Mouse (Mus musculus): Measurements from ENCODE around the gene Mtif3. TPM values are rescaled to one million over a fixed set of nuclear protein-coding genes. Genes with fewer than 3 reads are reported as not detected.
"Not testable (repeated sequence)": the region's sequence is repeated elsewhere in the genome, so short reads cannot be mapped to it uniquely, and the experiment has no call there.

Gene Mtif3
- total and polyA plus RNA-seq, 3 experiments: 12.2 to 23.3 (median 21.0) TPM

GRCm38 (mm10) chr5:146948041-146948507 lies 15.5 kb downstream of the Mtif3 start:
- Histone ChIP-seq H3K79me2 (replicated peaks; ENCODE audit: control insufficient read depth, insufficient read depth, low read length) (peaks cover 2% of the 10 kb centered on the region), H3K36me3 (ENCODE audit: control insufficient read depth, insufficient read depth, low read length) (no peaks in the 10 kb centered on the region), H3K4me1 (ENCODE audit: control insufficient read depth, insufficient read depth, low read length) (peaks cover 4% of the 10 kb centered on the region), H3K27ac (peak overlapping the region; percentile 84), H3K9ac (ENCODE audit: low read depth, low read length) (peak overlapping the region; percentile 84), H3K4me3 (peak overlapping the region; percentile 69), H3K27me3 (ENCODE audit: control insufficient read depth, insufficient read depth, low read length) (no peaks in the 10 kb centered on the region)
- no peak for DNase-seq
- TF ChIP-seq CTCF (IDR thresholded peaks at IDR 0.05): no peak
- TF ChIP-seq POLR2A (IDR thresholded peaks at IDR 0.05; ENCODE audit: insufficient read depth, low read depth, low read length): no peak; the same call in 1 of the 2 replicates
- no peak for TF ChIP-seq EP300 (IDR thresholded peaks at IDR 0.05; ENCODE audit: insufficient read depth, low read depth, low read length)
- intact Hi-C loops (cut with DNase I): no loop called here
- 5% methylated on average over 10 of the region's 10 CpGs for WGBS

GRCm38 (mm10) chr5:146947497-146947896 lies 16.1 kb downstream of the Mtif3 start:
- intact Hi-C loops (cut with DNase I): no loop called here
- no peak for TF ChIP-seq CTCF (IDR thresholded peaks at IDR 0.05)
- TF ChIP-seq POLR2A (IDR thresholded peaks at IDR 0.05; ENCODE audit: insufficient read depth, low read depth, low read length): no peak
- TF ChIP-seq EP300 (IDR thresholded peaks at IDR 0.05; ENCODE audit: insufficient read depth, low read depth, low read length): no peak
- peaks cover 2% of the 10 kb centered on the region for H3K79me2 ChIP-seq (replicated peaks; ENCODE audit: control insufficient read depth, insufficient read depth, low read length)
- no peak for DNase-seq
- H3K27ac ChIP-seq: peak overlapping the region; percentile 11; the same call in 1 of the 2 replicates
- no peak overlapping the region for H3K4me3 ChIP-seq
- H3K4me1 ChIP-seq (ENCODE audit: control insufficient read depth, insufficient read depth, low read length): peaks cover 4% of the 10 kb centered on the region
- no peak overlapping the region for H3K9ac ChIP-seq (ENCODE audit: low read depth, low read length)
- no peaks in the 10 kb centered on the region for H3K27me3 ChIP-seq (ENCODE audit: control insufficient read depth, insufficient read depth, low read length)
- H3K36me3 ChIP-seq (ENCODE audit: control insufficient read depth, insufficient read depth, low read length): no peaks in the 10 kb centered on the region
- 80% methylated on average over 6 of the region's 6 CpGs for WGBS

GRCm38 (mm10) chr5:146946682-146947081 lies 16.9 kb downstream of the Mtif3 start:
- H3K4me3 ChIP-seq: no peak overlapping the region
- peaks cover 4% of the 10 kb centered on the region for H3K4me1 ChIP-seq (ENCODE audit: control insufficient read depth, insufficient read depth, low read length)
- no peak for TF ChIP-seq POLR2A (IDR thresholded peaks at IDR 0.05; ENCODE audit: insufficient read depth, low read depth, low read length)
- TF ChIP-seq CTCF (IDR thresholded peaks at IDR 0.05): no peak
- no peak for TF ChIP-seq EP300 (IDR thresholded peaks at IDR 0.05; ENCODE audit: insufficient read depth, low read depth, low read length)
- no peak overlapping the region for H3K9ac ChIP-seq (ENCODE audit: low read depth, low read length)
- no peaks in the 10 kb centered on the region for H3K36me3 ChIP-seq (ENCODE audit: control insufficient read depth, insufficient read depth, low read length)
- no peak for DNase-seq
- H3K27me3 ChIP-seq (ENCODE audit: control insufficient read depth, insufficient read depth, low read length): no peaks in the 10 kb centered on the region
- peaks cover 2% of the 10 kb centered on the region for H3K79me2 ChIP-seq (replicated peaks; ENCODE audit: control insufficient read depth, insufficient read depth, low read length)
- no peak overlapping the region; the same call in 1 of the 2 replicates for H3K27ac ChIP-seq
- intact Hi-C loops (cut with DNase I): no loop called here
- WGBS: 61% methylated on average over 9 of the region's 9 CpGs

- Histone ChIP-seq H3K79me2 (replicated peaks; ENCODE audit: control insufficient read depth, insufficient read depth, low read length) (peaks cover 2% of the 10 kb centered on the region), H3K4me1 (ENCODE audit: control insufficient read depth, insufficient read depth, low read length) (peaks cover 4% of the 10 kb centered on the region), H3K9ac (ENCODE audit: low read depth, low read length) (no peak overlapping the region), H3K36me3 (ENCODE audit: control insufficient read depth, insufficient read depth, low read length) (no peaks in the 10 kb centered on the region), H3K4me3 (no peak overlapping the region), H3K27ac (no peak overlapping the region), H3K27me3 (ENCODE audit: control insufficient read depth, insufficient read depth, low read length) (no peaks in the 10 kb centered on the region)
- no peak for DNase-seq
- TF ChIP-seq CTCF (IDR thresholded peaks at IDR 0.05): peak; percentile 39
- TF ChIP-seq POLR2A (IDR thresholded peaks at IDR 0.05; ENCODE audit: insufficient read depth, low read depth, low read length): no peak
- intact Hi-C loops (cut with DNase I): loop anchor here (5.0 kb wide), 1 partner anchor 38 kb away; no protein-coding TSS in a partner anchor
- WGBS: 92% methylated on average over 2 of the region's 2 CpGs
These were observed 19.0 kb downstream of the Mtif3 start for GRCm38 (mm10) chr5:146944568-146944967.

DNA sequence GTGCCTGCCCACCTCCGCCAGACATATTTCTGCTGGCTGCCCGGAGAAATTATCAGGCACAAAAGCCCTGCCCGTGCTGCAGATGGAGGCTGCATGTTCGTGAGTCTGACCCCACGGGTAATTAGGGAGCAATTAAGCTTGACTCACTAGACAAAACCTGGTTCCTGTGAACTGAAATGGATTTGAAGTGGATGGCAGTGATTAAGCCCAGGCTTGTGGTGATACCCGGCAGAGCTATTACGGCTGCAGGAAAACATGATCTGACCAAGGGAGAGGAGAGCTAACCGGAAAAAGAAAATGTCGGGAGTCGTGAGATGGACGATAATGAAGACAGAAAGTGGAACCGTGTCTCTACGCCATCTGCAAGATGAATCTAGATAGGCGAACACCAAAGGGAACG lies 20.6 kb downstream of the Mtif3 start:
- no peak for DNase-seq
- no peak overlapping the region for H3K4me3 ChIP-seq
- intact Hi-C loops (cut with DNase I): loop anchor here (5.0 kb wide), 1 partner anchor 39 kb away; no protein-coding TSS in a partner anchor
- 84% methylated on average over 15 of the region's 15 CpGs for WGBS
- no peaks in the 10 kb centered on the region for H3K79me2 ChIP-seq (replicated peaks; ENCODE audit: control insufficient read depth, insufficient read depth, low read length)
- no peaks in the 10 kb centered on the region for H3K27me3 ChIP-seq (ENCODE audit: control insufficient read depth, insufficient read depth, low read length)
- peaks cover 1% of the 10 kb centered on the region; the same call in 1 of the 2 replicates for H3K4me1 ChIP-seq (ENCODE audit: control insufficient read depth, insufficient read depth, low read length)
- H3K27ac ChIP-seq: no peak overlapping the region
- no peaks in the 10 kb centered on the region for H3K36me3 ChIP-seq (ENCODE audit: control insufficient read depth, insufficient read depth, low read length)
- no peak overlapping the region for H3K9ac ChIP-seq (ENCODE audit: low read depth, low read length)
- TF ChIP-seq CTCF (IDR thresholded peaks at IDR 0.05) (no peak), POLR2A (IDR thresholded peaks at IDR 0.05; ENCODE audit: insufficient read depth, low read depth, low read length) (no peak), EP300 (IDR thresholded peaks at IDR 0.05; ENCODE audit: insufficient read depth, low read depth, low read length) (no peak)

- not testable (repeated sequence) for DNase-seq; H3K36me3 ChIP-seq (ENCODE audit: control insufficient read depth, insufficient read depth, low read length); H3K4me1 ChIP-seq (ENCODE audit: control insufficient read depth, insufficient read depth, low read length); H3K27ac ChIP-seq; H3K4me3 ChIP-seq; H3K9ac ChIP-seq (ENCODE audit: low read depth, low read length); H3K79me2 ChIP-seq (replicated peaks; ENCODE audit: control insufficient read depth, insufficient read depth, low read length); H3K27me3 ChIP-seq (ENCODE audit: control insufficient read depth, insufficient read depth, low read length)
- 37% methylated on average over 2 of the region's 2 CpGs for WGBS
- intact Hi-C loops (cut with DNase I): loop anchor here (2.0 to 5.0 kb wide), 2 partner anchors 40 to 285 kb away; no protein-coding TSS in a partner anchor
These were observed 21.7 kb downstream of the Mtif3 start for GRCm38 (mm10) chr5:146941939-146942338.
